Mouse (Mus musculus) MEL (cell line): Measurements from ENCODE around the gene Prorsd1. TPM values are rescaled to one million over a fixed set of nuclear protein-coding genes. Genes with fewer than 3 reads are reported as not detected.

Experiments used
- DNase-seq: peaks from one replicate; pipeline ENCODE4 v3.0.0; 2011; ENCODE audit warnings: low read depth, low spot score
- H3K27ac ChIP-seq: 2 replicates; pipeline ENCODE4 v1.5.1; 2012; ENCODE audit warnings: low read depth, mild to moderate bottlenecking, control low read depth, low read length, moderate library complexity; ENCODE audit not compliant: control insufficient read depth
- H3K27me3 ChIP-seq, 2 experiments: fragments of 150-350 bp in 1 of 2; sonication (generic) in 1 of 2; 2 replicates each; pipeline ENCODE4 v1.6.1; 2012; ENCODE audit warnings: low read length in 2 of 2, mild to moderate bottlenecking in 2 of 2, improper control_type of control experiment in 1 of 2, moderate library complexity in 1 of 2; ENCODE audit not compliant: insufficient read depth in 2 of 2, control insufficient read depth in 1 of 2
- H3K36me3 ChIP-seq, 2 experiments: 2 replicates each; pipeline ENCODE4 v1.6.1; 2012 to 2014; ENCODE audit warnings: low read length in 2 of 2, improper control_type of control experiment in 1 of 2, inconsistent platforms in 1 of 2, mild to moderate bottlenecking in 1 of 2; ENCODE audit not compliant: insufficient read depth in 2 of 2, control insufficient read depth in 1 of 2
- H3K4me1 ChIP-seq, 2 experiments: fragments of 150-350 bp in 1 of 2; sonication (generic) in 1 of 2; 2 replicates each; pipeline ENCODE4 v1.6.1; 2012; ENCODE audit warnings: low read length in 2 of 2, improper control_type of control experiment in 1 of 2, mild to moderate bottlenecking in 1 of 2; ENCODE audit not compliant: insufficient read depth in 2 of 2, control insufficient read depth in 1 of 2
- H3K4me3 ChIP-seq, 2 experiments: fragments of 150-350 bp in 1 of 2; sonication (generic) in 1 of 2; 2 replicates each; pipeline ENCODE4 v1.5.1; 2012; ENCODE audit warnings: low read depth in 2 of 2, low read length in 2 of 2, mild to moderate bottlenecking in 2 of 2, moderate library complexity in 2 of 2, control low read depth in 1 of 2, improper control_type of control experiment in 1 of 2; ENCODE audit not compliant: control insufficient read depth in 1 of 2, insufficient read depth in 1 of 2
- H3K79me2 ChIP-seq: 2 replicates; pipeline ENCODE4 v1.6.1; 2012; ENCODE audit warnings: mild to moderate bottlenecking, low read length, moderate library complexity; ENCODE audit not compliant: control insufficient read depth, poor library complexity, insufficient read depth
- H3K9ac ChIP-seq: 2 replicates; pipeline ENCODE4 v1.6.1; 2012; ENCODE audit warnings: low read depth, mild to moderate bottlenecking, control low read depth, low read length, moderate library complexity; ENCODE audit not compliant: control insufficient read depth, poor library complexity, severe bottlenecking
- H3K9me3 ChIP-seq: fragments of 150-350 bp; sonication (generic); replicated peaks from 2 replicates; pipeline ENCODE4 v1.6.1; 2012; ENCODE audit warnings: mild to moderate bottlenecking, low read length, improper control_type of control experiment, moderate library complexity; ENCODE audit not compliant: insufficient read depth
- BHLHE40 ChIP-seq: IDR thresholded peaks from 2 replicates; pipeline ENCODE4 v1.6.1; 2012; ENCODE audit warnings: low read depth, mild to moderate bottlenecking, inconsistent platforms, low read length, improper control_type of control experiment, borderline replicate concordance
- CHD1 ChIP-seq: IDR thresholded peaks from 2 replicates; pipeline ENCODE4 v1.6.1; 2012; ENCODE audit warnings: low read depth, mild to moderate bottlenecking, inconsistent platforms, low read length, improper control_type of control experiment
- CHD2 ChIP-seq: IDR thresholded peaks from 2 replicates; pipeline ENCODE4 v1.6.1; 2011; ENCODE audit warnings: low read length, improper control_type of control experiment
- CTCF ChIP-seq, 3 experiments: IDR thresholded peaks in 2 of 3; conservative IDR thresholded peaks in 1 of 3; 2 replicates each; pipeline ENCODE4 v1.5.1; 2011 to 2012; ENCODE audit warnings: low read length in 3 of 3, low read depth in 2 of 3, mild to moderate bottlenecking in 2 of 3, improper control_type of control experiment in 1 of 3, inconsistent platforms in 1 of 3, mixed read lengths in 1 of 3, moderate library complexity in 1 of 3; ENCODE audit not compliant: control insufficient read depth in 1 of 3, insufficient read depth in 1 of 3, poor library complexity in 1 of 3, severe bottlenecking in 1 of 3
- E2F4 ChIP-seq: IDR thresholded peaks from 2 replicates; pipeline ENCODE4 v1.6.1; 2011; ENCODE audit warnings: low read depth, low read length, improper control_type of control experiment, borderline replicate concordance
- EP300 ChIP-seq, 2 experiments: IDR thresholded peaks; 2 replicates each; pipeline ENCODE4 v1.6.1; 2011; ENCODE audit warnings: improper control_type of control experiment in 2 of 2, low read length in 2 of 2, low read depth in 1 of 2, mild to moderate bottlenecking in 1 of 2
- ETS1 ChIP-seq: IDR thresholded peaks from 2 replicates; pipeline ENCODE4 v1.6.1; 2012; ENCODE audit warnings: low read depth, mild to moderate bottlenecking, inconsistent platforms, low read length, improper control_type of control experiment, moderate library complexity
- GABPA ChIP-seq: IDR thresholded peaks from 2 replicates; pipeline ENCODE4 v1.6.1; 2012; ENCODE audit warnings: low read depth, mild to moderate bottlenecking, inconsistent platforms, low read length, improper control_type of control experiment, moderate library complexity
- HCFC1 ChIP-seq: IDR thresholded peaks from 2 replicates; pipeline ENCODE4 v1.6.1; 2012; ENCODE audit warnings: low read depth, mild to moderate bottlenecking, inconsistent platforms, low read length, improper control_type of control experiment, moderate library complexity
- JUND ChIP-seq: IDR thresholded peaks from 2 replicates; pipeline ENCODE4 v1.6.1; 2011; ENCODE audit warnings: low read depth, mild to moderate bottlenecking, improper control_type of control experiment, low read length
- KAT2A ChIP-seq: conservative IDR thresholded peaks from 2 replicates; pipeline ENCODE4 v1.6.1; 2012; ENCODE audit warnings: low read depth, low read length, improper control_type of control experiment, inconsistent platforms
- MAFK ChIP-seq: IDR thresholded peaks from 2 replicates; pipeline ENCODE4 v1.6.1; 2011; ENCODE audit warnings: low read depth, mild to moderate bottlenecking, low read length, improper control_type of control experiment, borderline replicate concordance
- MAX ChIP-seq: IDR thresholded peaks from 2 replicates; pipeline ENCODE4 v1.6.1; 2011; ENCODE audit warnings: low read length, improper control_type of control experiment
- MAZ ChIP-seq: IDR thresholded peaks from 2 replicates; pipeline ENCODE4 v1.6.1; 2012; ENCODE audit warnings: low read depth, mild to moderate bottlenecking, inconsistent platforms, low read length, improper control_type of control experiment
- MEF2A ChIP-seq: IDR thresholded peaks from 2 replicates; pipeline ENCODE4 v1.6.1; 2014; ENCODE audit warnings: low read depth, mild to moderate bottlenecking, inconsistent platforms, low read length, improper control_type of control experiment; ENCODE audit not compliant: poor library complexity, insufficient replicate concordance, severe bottlenecking; ENCODE audit errors: extremely low read depth
- MXI1 ChIP-seq: IDR thresholded peaks from 2 replicates; pipeline ENCODE4 v1.6.1; 2011; ENCODE audit warnings: mild to moderate bottlenecking, low read depth, low read length, improper control_type of control experiment
- MYB ChIP-seq: IDR thresholded peaks from 2 replicates; pipeline ENCODE4 v1.6.1; 2011; ENCODE audit warnings: mild to moderate bottlenecking, low read depth, low read length, improper control_type of control experiment
- MYC ChIP-seq: IDR thresholded peaks from 2 replicates; pipeline ENCODE4 v1.6.1; 2011; ENCODE audit warnings: low read depth, mild to moderate bottlenecking, low read length, improper control_type of control experiment, moderate library complexity
- NELFE ChIP-seq: IDR thresholded peaks from 2 replicates; pipeline ENCODE4 v1.6.1; 2011; ENCODE audit warnings: low read depth, low read length, improper control_type of control experiment
- RCOR1 ChIP-seq: IDR thresholded peaks from 2 replicates; pipeline ENCODE4 v1.6.1; 2012; ENCODE audit warnings: low read depth, mild to moderate bottlenecking, inconsistent platforms, low read length, improper control_type of control experiment
- SMC3 ChIP-seq: IDR thresholded peaks from 2 replicates; pipeline ENCODE4 v1.6.1; 2011; ENCODE audit warnings: low read depth, low read length, improper control_type of control experiment
- TAL1 ChIP-seq: IDR thresholded peaks from 2 replicates; pipeline ENCODE4 v1.6.1; 2012; ENCODE audit warnings: mild to moderate bottlenecking, inconsistent platforms, low read length, moderate library complexity, mixed read lengths
- TBP ChIP-seq: IDR thresholded peaks from 2 replicates; pipeline ENCODE4 v1.8.0; 2011; ENCODE audit warnings: low read depth, low read length, improper control_type of control experiment
- UBTF ChIP-seq: IDR thresholded peaks from 2 replicates; pipeline ENCODE4 v1.6.1; 2012; ENCODE audit warnings: low read depth, mild to moderate bottlenecking, inconsistent platforms, low read length, improper control_type of control experiment, moderate library complexity, borderline replicate concordance; ENCODE audit not compliant: insufficient read depth
- USF1 ChIP-seq: IDR thresholded peaks from 2 replicates; pipeline ENCODE4 v1.6.1; 2014; ENCODE audit warnings: low read depth, mild to moderate bottlenecking, inconsistent platforms, low read length, improper control_type of control experiment, moderate library complexity
- USF2 ChIP-seq, 2 experiments: IDR thresholded peaks; 2 replicates each; pipeline ENCODE4 v1.6.1; 2011 to 2012; ENCODE audit warnings: improper control_type of control experiment in 2 of 2, low read length in 2 of 2, borderline replicate concordance in 1 of 2, inconsistent platforms in 1 of 2, low read depth in 1 of 2, mild to moderate bottlenecking in 1 of 2; ENCODE audit not compliant: insufficient read depth in 1 of 2
- ZC3H11A ChIP-seq: IDR thresholded peaks from 2 replicates; pipeline ENCODE4 v1.6.1; 2012; ENCODE audit warnings: low read depth, mild to moderate bottlenecking, inconsistent platforms, low read length, improper control_type of control experiment
- ZKSCAN1 ChIP-seq: IDR thresholded peaks from 2 replicates; pipeline ENCODE4 v1.6.1; 2012; ENCODE audit warnings: low read depth, mild to moderate bottlenecking, inconsistent platforms, low read length, improper control_type of control experiment, moderate library complexity
- ZMIZ1 ChIP-seq: IDR thresholded peaks from 2 replicates; pipeline ENCODE4 v1.6.1; 2012; ENCODE audit warnings: low read depth, mild to moderate bottlenecking, inconsistent platforms, low read length, improper control_type of control experiment, moderate library complexity
- ZNF384 ChIP-seq: IDR thresholded peaks from 2 replicates; pipeline ENCODE4 v1.6.1; 2012; ENCODE audit warnings: low read depth, mild to moderate bottlenecking, inconsistent platforms, low read length, improper control_type of control experiment
- polyA plus RNA-seq, 2 experiments: library from polyadenylated mRNA; stranded (reverse) in 1 of 2; unstranded in 1 of 2; fragments of >175 nt in 1 of 2; fragments of >200 nt in 1 of 2; gene quantifications; 2 replicates each; pipeline versions ENCODE4 v1.2.1 to v1.2.4; 2012; ENCODE audit warnings: low replicate concordance in 2 of 2, low read depth in 1 of 2; ENCODE audit not compliant: insufficient read length in 2 of 2, insufficient read depth in 1 of 2, missing spikeins in 1 of 2
- total RNA-seq: library from RNA; depleted of rRNA; stranded (reverse); fragments of 300-350 nt; gene quantifications from 2 replicates; pipeline ENCODE4 v1.2.3, GENCODE M21; 2012

Prorsd1 gene
- total and polyA plus RNA-seq, 3 experiments, result 46.9 to 48.7 TPM; not detected in 1

- TF ChIP-seq MAX (no peak; the same call in 1 of the 2 replicates), SMC3 (no peak), EP300 (IDR thresholded peaks at IDR 0.05; ENCODE audit: low read depth in 1 of 2, low read length in 2 of 2) (peak; percentile 77 to 88)
Observed at GRCm38 (mm10) chr11:29504899-29505625, 9.8 kb downstream of the Prorsd1 start (continued).

DNA sequence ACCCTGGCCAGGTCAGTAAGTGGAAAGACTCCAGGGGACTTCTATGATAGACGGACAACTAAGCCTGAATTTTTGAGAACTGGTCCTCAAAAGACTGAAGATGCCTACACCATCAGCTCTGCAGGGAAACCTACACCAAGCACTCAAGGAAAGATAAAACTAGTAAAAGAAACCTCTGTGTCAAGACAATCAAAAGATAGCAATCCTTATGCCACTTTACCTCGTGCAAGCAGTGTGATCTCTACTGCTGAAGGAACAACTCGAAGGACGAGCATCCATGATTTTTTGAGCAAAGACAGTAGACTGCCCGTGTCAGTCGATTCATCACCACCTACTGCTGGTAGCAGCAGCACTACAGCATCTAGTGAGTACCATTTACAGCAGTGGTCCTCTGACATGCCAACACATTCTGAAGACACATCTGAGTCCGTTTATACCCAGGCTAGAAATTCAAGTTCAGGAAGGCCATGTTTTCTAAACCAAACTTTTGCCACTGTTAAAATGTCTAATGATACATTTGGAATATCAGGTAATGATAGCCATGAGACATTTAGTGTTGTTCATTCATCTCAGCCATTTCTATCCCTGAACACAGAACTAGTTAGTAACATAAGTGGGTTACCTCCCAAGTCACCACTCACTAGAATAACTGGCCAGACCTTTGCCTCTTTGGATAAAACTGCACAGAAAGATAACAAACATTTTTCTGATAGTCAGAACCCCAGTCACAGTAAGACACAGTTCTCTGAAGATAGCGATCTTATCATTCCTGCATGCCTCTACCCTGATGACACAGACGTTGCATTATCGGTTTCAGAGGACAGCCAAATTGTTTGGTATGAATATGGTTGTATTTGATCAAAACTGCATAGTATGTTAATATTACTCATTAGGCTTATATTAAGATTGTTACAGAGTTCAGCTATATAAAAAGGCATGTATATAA is 10.6 kb downstream of the Prorsd1 start:
- Histone ChIP-seq H3K36me3 (peaks cover 0 to 33% of the 10 kb centered on the region in 2 experiments; a peak in 3 of 4 replicates), H3K79me2 (no peaks in the 10 kb centered on the region), H3K9me3 (no peaks in the 10 kb centered on the region), H3K9ac (no peak overlapping the region), H3K27me3 (no peaks in the 10 kb centered on the region), H3K27ac (peak overlapping the region; percentile 98), H3K4me3 (no peak overlapping the region), H3K4me1 (peaks cover 18 to 36% of the 10 kb centered on the region in 2 experiments)
- DNase-seq, result peak; percentile 61
- TF ChIP-seq MAX (peak; percentile 59; the same call in 1 of the 2 replicates), CHD2 (no peak), MXI1 (peak; percentile 37; the same call in 1 of the 2 replicates), BHLHE40 (peak; percentile 45; the same call in 1 of the 2 replicates), USF2 (IDR thresholded peaks at IDR 0.05; ENCODE audit: borderline replicate concordance in 1 of 2, insufficient read depth in 1 of 2, low read depth in 1 of 2, low read length in 2 of 2) (no peak), ZC3H11A (no peak), E2F4 (no peak), CHD1 (no peak), TAL1 (0 out of 2 replicates have a peak, but pooled peaks have one; percentile 31), ZKSCAN1 (no peak), MYC (no peak), USF1 (no peak), CTCF (IDR thresholded peaks at IDR 0.05 in 2 of 3, conservative IDR thresholded peaks at IDR 0.05 in 1 of 3; ENCODE audit: control insufficient read depth in 1 of 3, insufficient read depth in 1 of 3, low read depth in 2 of 3, low read length in 3 of 3, poor library complexity in 1 of 3, severe bottlenecking in 1 of 3) (no peak), HCFC1 (no peak), JUND (no peak), TBP (no peak), ZNF384 (peak; percentile 53; the same call in 1 of the 2 replicates), GABPA (no peak), RCOR1 (peak; percentile 81), MAZ (no peak), SMC3 (no peak), ZMIZ1 (no peak), EP300 (IDR thresholded peaks at IDR 0.05; ENCODE audit: low read depth in 1 of 2, low read length in 2 of 2) (peak; percentile 95 to 98), MYB (peak; percentile 83), NELFE (no peak), MAFK (no peak), KAT2A (no peak), ETS1 (peak; percentile 87), MEF2A (no peak), UBTF (no peak)
